In the genomic region with DNA sequence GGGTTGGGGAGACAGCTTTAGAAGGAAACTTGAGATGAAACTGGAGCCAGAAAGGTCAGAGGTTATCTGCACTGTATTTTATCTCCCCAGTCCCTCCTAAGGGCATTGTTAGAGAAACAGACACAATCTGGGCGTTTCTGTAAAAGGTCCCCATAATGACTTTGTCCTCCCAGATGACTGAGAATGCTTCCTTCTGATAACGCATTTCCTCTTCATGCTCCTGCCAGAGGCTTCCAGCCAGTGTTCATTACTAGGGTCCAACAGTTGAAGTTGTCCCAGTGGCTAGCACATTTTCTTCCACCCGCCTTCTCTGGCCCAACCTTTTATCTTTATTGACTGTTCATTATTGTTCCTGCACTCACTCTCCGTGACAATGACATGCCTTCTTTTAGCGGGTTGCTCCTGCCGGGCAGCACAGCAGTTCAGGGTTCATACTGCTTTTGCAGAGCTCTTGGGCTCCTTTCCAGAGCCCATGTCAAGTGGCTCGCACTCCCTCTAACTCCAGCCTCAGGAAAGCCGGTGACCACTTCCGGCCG, we compare ENCODE assay signal across 9 mouse cellular contexts.
DNase-seq lines count a peak whose midpoint lies in the region; ATAC-seq and TF ChIP-seq lines count a peak whose summit lies in the region.
"Had no signal": no experiment of that assay in that cellular context is flagged by ENCODE, and none has a peak within 500 bp of the region (broad histone marks: within the 10 kb centered on the region; RNA-seq: fewer than 3 reads in every experiment).

No protein-coding gene starts in this region.

- H3K9ac ChIP-seq in stomach, embryonic 15.5 days: no peak overlapping the region
- H3K9ac ChIP-seq: hindbrain, embryonic 15.5 days had no signal

- intact Hi-C loops in gastrocnemius, adult 2 months (cut with DNase I): loop anchor here (5.0 kb wide), 1 partner anchor 108 kb away; no protein-coding TSS in a partner anchor
- intact Hi-C loops in heart, postnatal 10 days (cut with DNase I): loop anchor here (2.0 to 5.0 kb wide), 3 partner anchors 37 to 108 kb away; no protein-coding TSS in a partner anchor

- H3K4me3 ChIP-seq in gastrocnemius, adult 2 months: peak overlapping the region; percentile 17; the same call in 1 of the 2 replicates
- no peak overlapping the region for H3K4me3 ChIP-seq in stomach, embryonic 15.5 days (replicated peaks)
- H3K4me3 ChIP-seq: hindbrain, embryonic 15.5 days had no signal

- no peaks in the 10 kb centered on the region for H3K36me3 ChIP-seq in stomach, embryonic 15.5 days
- H3K36me3 ChIP-seq: hindbrain, embryonic 15.5 days had no signal

- 29% methylated on average over 10 of the region's 10 CpGs for WGBS in stomach, embryonic 15.5 days

- H3K27ac ChIP-seq in gastrocnemius, adult 2 months: peak overlapping the region; percentile 70
- H3K27ac ChIP-seq in stomach, embryonic 15.5 days: peak overlapping the region; percentile 38; the same call in 1 of the 2 replicates
- H3K27ac ChIP-seq: hindbrain, embryonic 15.5 days had no signal

- no peak overlapping the region for H3K4me2 ChIP-seq in stomach, embryonic 15.5 days
- H3K4me2 ChIP-seq: hindbrain, embryonic 15.5 days had no signal

- ATAC-seq in stomach, embryonic 15.5 days (ENCODE audit: insufficient read depth, low FRiP score, low read depth): 0 out of 2 replicates have a peak, but pooled peaks have one; percentile 4

- no peaks in the 10 kb centered on the region for H3K9me3 ChIP-seq in stomach, embryonic 15.5 days
- H3K9me3 ChIP-seq: hindbrain, embryonic 15.5 days had no signal

- H3K4me1 ChIP-seq in stomach, embryonic 15.5 days: peaks cover 5% of the 10 kb centered on the region; the same call in 1 of the 2 replicates
- H3K4me1 ChIP-seq: hindbrain, embryonic 15.5 days had no signal

- DNase-seq in gastrocnemius, adult 2 months: no peak
- no peak for DNase-seq in gastrocnemius, postnatal 10 days
- DNase-seq in heart, postnatal 10 days: peak; percentile 68 to 73
- DNase-seq in liver: peak; percentile 27
- DNase-seq in cerebellum, postnatal 36 days: no peak
- DNase-seq in frontal cortex, postnatal 14 days (ENCODE audit: low spot score in 2 of 2): no peak
- DNase-seq in retina, embryonic 14.5 days (ENCODE audit: low spot score): no peak

- no peak for TF ChIP-seq CTCF in gastrocnemius, adult 2 months (IDR thresholded peaks at IDR 0.05)

- no peaks in the 10 kb centered on the region for H3K27me3 ChIP-seq in stomach, embryonic 15.5 days (replicated peaks)
- H3K27me3 ChIP-seq: hindbrain, embryonic 15.5 days had no signal

Comparison
In these comparisons a context has a peak if more than half of its experiments do, and no peak if none do; other contexts are left out.
1. DNase-seq: peak in heart, postnatal 10 days (2 of 2) and liver (single experiment); none in gastrocnemius, adult 2 months (single experiment), gastrocnemius, postnatal 10 days (single experiment), cerebellum, postnatal 36 days (0 of 2), frontal cortex, postnatal 14 days (0 of 2) and retina, embryonic 14.5 days (single experiment).